Comparison of ENCODE assay signal across 8 mouse cellular contexts in the genomic region with DNA sequence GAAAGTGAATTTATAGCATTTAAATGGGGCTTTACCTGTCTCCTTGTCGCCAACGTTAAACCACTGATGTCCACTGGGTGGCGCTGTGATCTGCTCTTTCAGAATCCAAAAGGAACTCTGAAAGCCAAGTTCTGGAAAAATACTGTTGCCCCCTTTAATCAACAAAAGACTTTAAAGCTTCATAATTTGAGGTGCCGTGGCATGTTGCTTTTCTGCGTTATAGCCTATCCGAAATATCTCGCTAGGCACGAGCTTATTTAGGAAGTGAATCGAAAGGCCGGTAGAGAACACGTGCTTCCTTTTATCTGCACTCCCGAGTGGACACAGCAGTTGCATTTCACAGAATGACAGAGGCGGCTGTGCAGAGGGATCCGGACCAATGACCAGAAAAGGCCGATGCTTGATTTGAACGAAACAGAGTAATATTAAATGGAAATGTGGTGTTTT. TPM values are rescaled to one million over a fixed set of nuclear protein-coding genes. Genes with fewer than 3 reads are reported as not detected.
DNase-seq lines count a peak whose midpoint lies in the region; ATAC-seq and TF ChIP-seq lines count a peak whose summit lies in the region.

No protein-coding gene starts in this region.

- no peaks in the 10 kb centered on the region for H3K79me2 ChIP-seq in heart, adult 2 months (replicated peaks; ENCODE audit: control insufficient read depth, insufficient read depth, low read length)

- no peaks in the 10 kb centered on the region for H3K36me3 ChIP-seq in heart, adult 2 months (ENCODE audit: control insufficient read depth, insufficient read depth, low read length)
- no peaks in the 10 kb centered on the region for H3K36me3 ChIP-seq in limb, embryonic 12.5 days
- no peaks in the 10 kb centered on the region for H3K36me3 ChIP-seq in midbrain, embryonic 12.5 days

- no peak for TF ChIP-seq EP300 in heart, adult 2 months (IDR thresholded peaks at IDR 0.05; ENCODE audit: insufficient read depth, low read depth, low read length)

- ATAC-seq in limb, embryonic 12.5 days (ENCODE audit: insufficient number of reproducible peaks, insufficient read depth, low FRiP score, low TSS enrichment, low read depth): no peak
- ATAC-seq in midbrain, embryonic 12.5 days (ENCODE audit: low FRiP score, low read depth): no peak

- no peaks in the 10 kb centered on the region for H3K9me3 ChIP-seq in limb, embryonic 12.5 days
- H3K9me3 ChIP-seq in midbrain, embryonic 12.5 days: no peaks in the 10 kb centered on the region

- no peaks in the 10 kb centered on the region for H3K4me1 ChIP-seq in heart, adult 2 months (ENCODE audit: control insufficient read depth, insufficient read depth, low read length)
- peaks cover 62% of the 10 kb centered on the region for H3K4me1 ChIP-seq in limb, embryonic 12.5 days (replicated peaks)
- H3K4me1 ChIP-seq in midbrain, embryonic 12.5 days: 0 out of 2 replicates have a peak, but pooled peaks cover 2% of the 10 kb centered on the region

- H3K4me3 ChIP-seq in heart, adult 2 months: peak overlapping the region; percentile 38; the same call in 1 of the 2 replicates
- H3K4me3 ChIP-seq in limb, embryonic 12.5 days (replicated peaks): peak overlapping the region; percentile 21; the same call in 1 of the 2 replicates
- H3K4me3 ChIP-seq in midbrain, embryonic 12.5 days: peak overlapping the region; percentile 24

- no peaks in the 10 kb centered on the region; the same call in 1 of the 2 replicates for H3K27me3 ChIP-seq in heart, adult 2 months (ENCODE audit: control insufficient read depth, insufficient read depth, low read length)
- peaks cover 47% of the 10 kb centered on the region for H3K27me3 ChIP-seq in limb, embryonic 12.5 days
- H3K27me3 ChIP-seq in midbrain, embryonic 12.5 days: peaks cover 53% of the 10 kb centered on the region

- intact Hi-C loops in heart, adult 2 months (cut with DNase I): loop anchor here (1.0 to 5.0 kb wide), 2 partner anchors 39 to 320 kb away; no protein-coding TSS in a partner anchor

- peak; percentile 92 for TF ChIP-seq CTCF in heart, adult 2 months (IDR thresholded peaks at IDR 0.05)

- WGBS in heart, adult 2 months: 4% methylated on average over 16 of the region's 16 CpGs
- 11% methylated on average over 16 of the region's 16 CpGs for WGBS in limb, embryonic 12.5 days
- WGBS in midbrain, embryonic 12.5 days: 8% methylated on average over 16 of the region's 16 CpGs

- TF ChIP-seq POLR2A in heart, adult 2 months (IDR thresholded peaks at IDR 0.05; ENCODE audit: insufficient read depth, low read depth, low read length): no peak

- H3K27ac ChIP-seq in heart, adult 2 months: no peak overlapping the region
- 0 out of 2 replicates have a peak overlapping the region, but pooled peaks have one; percentile 7 for H3K27ac ChIP-seq in limb, embryonic 12.5 days
- H3K27ac ChIP-seq in midbrain, embryonic 12.5 days (replicated peaks): no peak overlapping the region

- DNase-seq in heart, adult 2 months: peak; percentile 49 to 66
- DNase-seq in heart, adult 11 months: no peak
- DNase-seq in cerebellum, adult 18-20 months: peak; percentile 58 to 72
- peak; percentile 86 for DNase-seq in forelimb bud, embryonic 11.5 days (ENCODE audit: low read depth, low spot score)
- peak; percentile 87 for DNase-seq in hindlimb bud, embryonic 11.5 days (ENCODE audit: extremely low spot score, low read depth, low spot score)
- DNase-seq in spleen, postnatal 4 days (ENCODE audit: low spot score in 2 of 2): peak; percentile 49 to 86

- peak overlapping the region; percentile 43 for H3K4me2 ChIP-seq in limb, embryonic 12.5 days
- H3K4me2 ChIP-seq in midbrain, embryonic 12.5 days (replicated peaks): peak overlapping the region; percentile 52

- H3K9ac ChIP-seq in heart, adult 2 months (ENCODE audit: low read depth, low read length): peak overlapping the region; percentile 54; the same call in 1 of the 2 replicates
- no peak overlapping the region for H3K9ac ChIP-seq in limb, embryonic 12.5 days (replicated peaks)
- H3K9ac ChIP-seq in midbrain, embryonic 12.5 days (replicated peaks): no peak overlapping the region

RNA-seq across cellular contexts. Expression of a gene that starts 54.7 kb away (rescaled TPM):
- total RNA-seq in heart, adult 2 months (2021): 1 to 10 TPM in 1 of 2 experiments, under 1 TPM in 1; 0.70 to 1.4 TPM
- 0.38 and 0.55 TPM in 2 replicates for polyA plus RNA-seq in heart, adult 2 months (2012; rRNA removed)
- 104 and 110 TPM in 2 replicates for polyA plus RNA-seq in limb, embryonic 12.5 days (2016; fragmentation: Nextera tagmentation; extraction: Ambion mirVana)
- 70.1 and 71.6 TPM in 2 replicates for polyA plus RNA-seq in midbrain, embryonic 12.5 days (2016; fragmentation: Nextera tagmentation; extraction: Ambion mirVana)

Comparison
In these comparisons a context has a peak if more than half of its experiments do, and no peak if none do; other contexts are left out.
1. RNA of a gene that starts 54.7 kb away (polyA plus RNA-seq): 104 to 110 TPM in limb, embryonic 12.5 days and 70.1 to 71.6 TPM in midbrain, embryonic 12.5 days; 0.38 to 0.55 TPM in heart, adult 2 months; every median in the first group is over 10 times any median in the second.
2. Peak in every context shown above with its lines, with median percentiles within 50 percentile points of each other: H3K4me3 ChIP-seq.